Mouse (Mus musculus): Measurements from ENCODE around the gene Mob3a. TPM values are rescaled to one million over a fixed set of nuclear protein-coding genes. Genes with fewer than 3 reads are reported as not detected.
A peak's percentile ranks its signal among the peaks of the same experiment; 100 is the strongest.

The Mob3a gene
- polyA plus RNA-seq, 1 experiment from 2014 or later: 27.4 TPM

GRCm38 (mm10) chr10:80676198-80676928 is 25.4 kb downstream of the Mob3a start:
- ATAC-seq (ENCODE audit: low read depth): peak; percentile 83
- peak overlapping the region; percentile 97 for H3K9ac ChIP-seq (ENCODE audit: low read depth, low read length)
- H3K36me3 ChIP-seq (ENCODE audit: control insufficient read depth, insufficient read depth): peaks cover 6% of the 10 kb centered on the region
- H3K4me1 ChIP-seq (ENCODE audit: control insufficient read depth, low read depth, low read length): peaks cover 70% of the 10 kb centered on the region
- H3K9me3 ChIP-seq (replicated peaks; ENCODE audit: control insufficient read depth, low read length): no peaks in the 10 kb centered on the region
- peak overlapping the region; percentile 93 for H3K4me3 ChIP-seq (ENCODE audit: low read depth, low read length)
- no peaks in the 10 kb centered on the region for H3K27me3 ChIP-seq (ENCODE audit: control insufficient read depth, insufficient read depth, low read depth, low read length)
- WGBS (ENCODE audit: insufficient replicate concordance): under 1% methylated on average over 63 of the region's 78 CpGs
- peak overlapping the region; percentile 80 for H3K4me2 ChIP-seq (ENCODE audit: low read depth, low read length)
- H3K27ac ChIP-seq (ENCODE audit: low read length): peak overlapping the region; percentile 100

GRCm38 (mm10) chr10:80675405-80676197 is 26.2 kb downstream of the Mob3a start:
- under 1% methylated on average over 49 of the region's 54 CpGs for WGBS (ENCODE audit: insufficient replicate concordance)
- Histone ChIP-seq H3K27ac (ENCODE audit: low read length) (peak overlapping the region; percentile 100), H3K27me3 (ENCODE audit: control insufficient read depth, insufficient read depth, low read depth, low read length) (no peaks in the 10 kb centered on the region), H3K9me3 (replicated peaks; ENCODE audit: control insufficient read depth, low read length) (no peaks in the 10 kb centered on the region), H3K9ac (ENCODE audit: low read depth, low read length) (peak overlapping the region; percentile 97), H3K36me3 (ENCODE audit: control insufficient read depth, insufficient read depth) (peaks cover 14% of the 10 kb centered on the region), H3K4me3 (ENCODE audit: low read depth, low read length) (peak overlapping the region; percentile 93), H3K4me2 (ENCODE audit: low read depth, low read length) (peak overlapping the region; percentile 80), H3K4me1 (ENCODE audit: control insufficient read depth, low read depth, low read length) (peaks cover 70% of the 10 kb centered on the region)
- no peak for ATAC-seq (ENCODE audit: low read depth)

DNA sequence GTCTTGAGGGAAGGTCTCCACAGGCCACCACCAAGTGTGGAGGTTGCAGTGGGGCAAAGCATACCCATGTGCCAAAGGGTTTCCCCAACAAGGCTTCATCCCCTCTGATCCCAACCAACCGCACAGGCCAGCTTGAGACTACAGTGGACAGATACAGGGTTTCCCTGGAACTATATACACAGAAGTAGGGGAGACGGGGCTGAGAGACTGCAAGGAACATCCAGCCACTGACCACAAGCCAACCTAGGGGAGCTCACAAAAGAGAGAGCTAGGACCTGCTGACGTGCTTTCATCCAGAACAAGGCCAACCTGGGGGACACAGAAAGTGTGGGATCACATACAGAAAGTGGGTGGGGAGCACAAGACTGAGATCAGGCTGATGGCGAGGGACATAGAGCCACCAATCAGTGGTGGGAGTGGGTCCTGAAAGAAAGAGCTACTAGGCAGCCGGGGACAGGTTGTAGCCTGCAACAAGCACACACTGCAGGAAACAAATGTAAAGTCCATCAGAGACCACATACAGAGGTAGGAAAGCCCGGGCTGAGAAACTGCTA is 26.8 kb downstream of the Mob3a start:
- no peaks in the 10 kb centered on the region for H3K27me3 ChIP-seq (ENCODE audit: control insufficient read depth, insufficient read depth, low read depth, low read length)
- peak overlapping the region; percentile 80 for H3K4me2 ChIP-seq (ENCODE audit: low read depth, low read length)
- 7% methylated on average over 6 of the region's 6 CpGs for WGBS (ENCODE audit: insufficient replicate concordance)

GRCm38 (mm10) chr10:80674161-80674711 is 27.5 kb downstream of the Mob3a start:
- Histone ChIP-seq H3K36me3 (ENCODE audit: control insufficient read depth, insufficient read depth) (peaks cover 26% of the 10 kb centered on the region), H3K4me3 (ENCODE audit: low read depth, low read length) (peak overlapping the region; percentile 93), H3K27ac (ENCODE audit: low read length) (peak overlapping the region; percentile 100), H3K9me3 (replicated peaks; ENCODE audit: control insufficient read depth, low read length) (no peaks in the 10 kb centered on the region), H3K4me1 (ENCODE audit: control insufficient read depth, low read depth, low read length) (peaks cover 58% of the 10 kb centered on the region), H3K4me2 (ENCODE audit: low read depth, low read length) (peak overlapping the region; percentile 80), H3K9ac (ENCODE audit: low read depth, low read length) (peak overlapping the region; percentile 97), H3K27me3 (ENCODE audit: control insufficient read depth, insufficient read depth, low read depth, low read length) (no peaks in the 10 kb centered on the region)
- no peak for ATAC-seq (ENCODE audit: low read depth)
- 53% methylated on average over 5 of the region's 5 CpGs for WGBS (ENCODE audit: insufficient replicate concordance)

More for the DNA sequence above, 26.8 kb downstream of the Mob3a start:
- Histone ChIP-seq H3K9me3 (replicated peaks; ENCODE audit: control insufficient read depth, low read length) (no peaks in the 10 kb centered on the region), H3K4me3 (ENCODE audit: low read depth, low read length) (peak overlapping the region; percentile 93), H3K4me1 (ENCODE audit: control insufficient read depth, low read depth, low read length) (peaks cover 65% of the 10 kb centered on the region), H3K9ac (ENCODE audit: low read depth, low read length) (peak overlapping the region; percentile 97), H3K36me3 (ENCODE audit: control insufficient read depth, insufficient read depth) (peaks cover 21% of the 10 kb centered on the region), H3K27ac (ENCODE audit: low read length) (peak overlapping the region; percentile 100)
- no peak for ATAC-seq (ENCODE audit: low read depth)

- Histone ChIP-seq H3K4me2 (ENCODE audit: low read depth, low read length) (peak overlapping the region; percentile 80), H3K4me1 (ENCODE audit: control insufficient read depth, low read depth, low read length) (peaks cover 52% of the 10 kb centered on the region), H3K27me3 (ENCODE audit: control insufficient read depth, insufficient read depth, low read depth, low read length) (no peaks in the 10 kb centered on the region), H3K4me3 (ENCODE audit: low read depth, low read length) (peak overlapping the region; percentile 93), H3K9ac (ENCODE audit: low read depth, low read length) (peak overlapping the region; percentile 97), H3K27ac (ENCODE audit: low read length) (peak overlapping the region; percentile 65), H3K9me3 (replicated peaks; ENCODE audit: control insufficient read depth, low read length) (no peaks in the 10 kb centered on the region), H3K36me3 (ENCODE audit: control insufficient read depth, insufficient read depth) (peaks cover 32% of the 10 kb centered on the region)
- no peak for ATAC-seq (ENCODE audit: low read depth)
- WGBS (ENCODE audit: insufficient replicate concordance): 78% methylated on average over 3 of the region's 3 CpGs
Observed at GRCm38 (mm10) chr10:80673690-80674089, 28.1 kb downstream of the Mob3a start.

GRCm38 (mm10) chr10:80671936-80672690 is 29.7 kb downstream of the Mob3a start:
- Histone ChIP-seq H3K27ac (ENCODE audit: low read length) (no peak overlapping the region), H3K9me3 (replicated peaks; ENCODE audit: control insufficient read depth, low read length) (no peaks in the 10 kb centered on the region), H3K4me3 (ENCODE audit: low read depth, low read length) (no peak overlapping the region), H3K36me3 (ENCODE audit: control insufficient read depth, insufficient read depth) (peaks cover 45% of the 10 kb centered on the region), H3K4me1 (ENCODE audit: control insufficient read depth, low read depth, low read length) (peaks cover 37% of the 10 kb centered on the region), H3K27me3 (ENCODE audit: control insufficient read depth, insufficient read depth, low read depth, low read length) (no peaks in the 10 kb centered on the region), H3K9ac (ENCODE audit: low read depth, low read length) (no peak overlapping the region), H3K4me2 (ENCODE audit: low read depth, low read length) (no peak overlapping the region)
- 71% methylated on average over 11 of the region's 11 CpGs for WGBS (ENCODE audit: insufficient replicate concordance)
- no peak for ATAC-seq (ENCODE audit: low read depth)

DNA sequence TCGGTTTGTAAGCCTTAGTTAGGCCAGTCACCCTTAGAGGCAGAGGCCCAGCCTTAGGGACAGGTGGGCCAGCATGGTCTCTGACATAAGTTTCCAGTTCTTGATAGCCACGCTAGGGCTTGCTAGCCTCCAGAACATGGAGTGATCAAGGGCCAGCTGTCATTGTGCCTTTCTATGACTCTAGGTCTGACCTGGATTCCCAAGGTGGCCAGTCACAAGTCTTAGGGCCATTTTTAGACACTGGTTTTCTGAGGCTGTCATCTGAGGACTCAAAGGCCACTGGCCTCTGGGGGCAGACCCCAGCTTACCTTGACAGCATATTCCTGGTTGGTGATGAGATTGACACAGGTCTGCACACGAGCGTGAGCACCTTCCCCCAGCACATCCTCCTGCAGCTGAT is 30.5 kb downstream of the Mob3a start:
- Histone ChIP-seq H3K4me2 (ENCODE audit: low read depth, low read length) (no peak overlapping the region), H3K9ac (ENCODE audit: low read depth, low read length) (no peak overlapping the region), H3K9me3 (replicated peaks; ENCODE audit: control insufficient read depth, low read length) (no peaks in the 10 kb centered on the region), H3K27ac (ENCODE audit: low read length) (no peak overlapping the region), H3K36me3 (ENCODE audit: control insufficient read depth, insufficient read depth) (peaks cover 54% of the 10 kb centered on the region), H3K27me3 (ENCODE audit: control insufficient read depth, insufficient read depth, low read depth, low read length) (no peaks in the 10 kb centered on the region), H3K4me1 (ENCODE audit: control insufficient read depth, low read depth, low read length) (peaks cover 37% of the 10 kb centered on the region), H3K4me3 (ENCODE audit: low read depth, low read length) (no peak overlapping the region)
- 87% methylated on average over 4 of the region's 4 CpGs for WGBS (ENCODE audit: insufficient replicate concordance)
- ATAC-seq (ENCODE audit: low read depth): no peak

DNA sequence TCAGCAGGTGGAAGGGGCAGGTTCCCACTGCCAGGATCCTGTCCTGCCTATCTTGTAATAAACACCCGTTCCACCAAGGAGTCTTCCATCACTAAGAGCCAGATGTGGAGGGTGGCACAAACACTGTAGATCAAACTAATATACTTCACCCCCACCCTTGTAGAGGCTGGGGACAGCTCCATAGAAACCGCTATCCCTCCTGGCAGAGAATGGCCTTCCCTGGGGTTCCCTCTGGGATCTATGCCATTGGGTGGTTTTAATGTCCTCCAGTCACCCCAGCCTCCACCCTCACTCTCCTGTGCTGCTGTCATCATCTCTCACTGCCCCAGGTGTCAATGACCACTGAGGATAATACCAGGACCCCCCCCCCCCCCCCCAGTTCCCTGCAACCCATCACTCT is 31.2 kb downstream of the Mob3a start:
- Histone ChIP-seq H3K4me2 (ENCODE audit: low read depth, low read length) (no peak overlapping the region), H3K9me3 (replicated peaks; ENCODE audit: control insufficient read depth, low read length) (no peaks in the 10 kb centered on the region), H3K9ac (ENCODE audit: low read depth, low read length) (no peak overlapping the region), H3K4me3 (ENCODE audit: low read depth, low read length) (no peak overlapping the region), H3K27me3 (ENCODE audit: control insufficient read depth, insufficient read depth, low read depth, low read length) (no peaks in the 10 kb centered on the region), H3K36me3 (ENCODE audit: control insufficient read depth, insufficient read depth) (peaks cover 56% of the 10 kb centered on the region), H3K4me1 (ENCODE audit: control insufficient read depth, low read depth, low read length) (peaks cover 44% of the 10 kb centered on the region), H3K27ac (ENCODE audit: low read length) (no peak overlapping the region)
- ATAC-seq (ENCODE audit: low read depth): no peak
- 89% methylated on average over 2 of the region's 2 CpGs for WGBS (ENCODE audit: insufficient replicate concordance)

Measured in liver, embryonic 16.5 days (tissue).